Mouse (Mus musculus) embryonic fibroblast, embryonic 13.5 days (primary cell): ENCODE measurements around the gene Eif2ak3. TPM values are rescaled to one million over a fixed set of nuclear protein-coding genes. Genes with fewer than 3 reads are reported as not detected.

Experiments
- H3K27ac ChIP-seq: 2 replicates; pipeline ENCODE4 v1.5.1; 2012; ENCODE audit warnings: low read length, control low read depth, inconsistent platforms; ENCODE audit not compliant: insufficient read depth
- H3K4me1 ChIP-seq: 2 replicates; pipeline ENCODE4 v1.6.1; 2011; ENCODE audit warnings: low read length; ENCODE audit not compliant: control insufficient read depth, insufficient read depth
- H3K4me3 ChIP-seq: 2 replicates; pipeline ENCODE4 v1.5.1; 2011; ENCODE audit warnings: mild to moderate bottlenecking, control low read depth, low read length; ENCODE audit not compliant: insufficient read depth
- CTCF ChIP-seq: IDR thresholded peaks from 2 replicates; pipeline ENCODE4 v1.5.1; 2011; ENCODE audit warnings: mild to moderate bottlenecking, control low read depth, low read length, moderate library complexity, borderline replicate concordance; ENCODE audit not compliant: insufficient read depth
- POLR2A ChIP-seq: IDR thresholded peaks from 2 replicates; pipeline ENCODE4 v1.6.1; 2011; ENCODE audit warnings: low read depth, mild to moderate bottlenecking, control low read depth, low read length, moderate library complexity
- polyA plus RNA-seq: library from polyadenylated mRNA; stranded (reverse); fragments of >200 nt; gene quantifications from 2 replicates; pipeline ENCODE4 v1.2.4, GENCODE M21; 2011; ENCODE audit warnings: low read depth; ENCODE audit not compliant: missing spikeins, insufficient read length

Gene Eif2ak3
- polyA plus RNA-seq, 1 experiment: 23.8 TPM

- H3K4me1 ChIP-seq: 0 out of 2 replicates have a peak, but pooled peaks cover 3% of the 10 kb centered on the region
- H3K27ac ChIP-seq: no peak overlapping the region
- no peak for TF ChIP-seq POLR2A
- TF ChIP-seq CTCF: no peak
- no peak overlapping the region for H3K4me3 ChIP-seq
These were observed 11.4 kb downstream of the Eif2ak3 start for GRCm38 (mm10) chr6:70855529-70856309.

GRCm38 (mm10) chr6:70862726-70863125 lies 18.4 kb downstream of the Eif2ak3 start:
- Histone ChIP-seq H3K4me1 (no peaks in the 10 kb centered on the region), H3K27ac (no peak overlapping the region), H3K4me3 (no peak overlapping the region)
- no peak for TF ChIP-seq CTCF

GRCm38 (mm10) chr6:70864285-70864684 lies 20.0 kb downstream of the Eif2ak3 start:
- Histone ChIP-seq H3K4me1 (no peaks in the 10 kb centered on the region), H3K27ac (no peak overlapping the region), H3K4me3 (no peak overlapping the region)
- TF ChIP-seq POLR2A (no peak), CTCF (no peak)

GRCm38 (mm10) chr6:70866761-70867160 lies 22.4 kb downstream of the Eif2ak3 start:
- TF ChIP-seq POLR2A (no peak), CTCF (no peak)
- Histone ChIP-seq H3K4me3 (no peak overlapping the region), H3K4me1 (peaks cover 5% of the 10 kb centered on the region), H3K27ac (no peak overlapping the region)

- peaks cover 6% of the 10 kb centered on the region for H3K4me1 ChIP-seq
- H3K4me3 ChIP-seq: no peak overlapping the region
- no peak overlapping the region for H3K27ac ChIP-seq
- no peak for TF ChIP-seq CTCF
- no peak for TF ChIP-seq POLR2A
These were observed 23.0 kb downstream of the Eif2ak3 start for GRCm38 (mm10) chr6:70867297-70867696.

GRCm38 (mm10) chr6:70871511-70871980 lies 27.2 kb downstream of the Eif2ak3 start:
- Histone ChIP-seq H3K4me1 (peaks cover 8% of the 10 kb centered on the region), H3K4me3 (no peak overlapping the region), H3K27ac (no peak overlapping the region)
- no peak for TF ChIP-seq POLR2A
- no peak for TF ChIP-seq CTCF

GRCm38 (mm10) chr6:70872128-70872527 lies 27.8 kb downstream of the Eif2ak3 start:
- H3K4me3 ChIP-seq: no peak overlapping the region
- no peak for TF ChIP-seq POLR2A
- no peak for TF ChIP-seq CTCF
- no peak overlapping the region for H3K27ac ChIP-seq
- H3K4me1 ChIP-seq: peaks cover 8% of the 10 kb centered on the region

GRCm38 (mm10) chr6:70872570-70872969 lies 28.3 kb downstream of the Eif2ak3 start:
- no peak overlapping the region for H3K27ac ChIP-seq

GRCm38 (mm10) chr6:70874035-70874775 lies 29.9 kb downstream of the Eif2ak3 start:
- TF ChIP-seq CTCF (0 out of 2 replicates have a peak, but pooled peaks have one; percentile 3), POLR2A (no peak)
- Histone ChIP-seq H3K4me1 (peaks cover 8% of the 10 kb centered on the region), H3K27ac (no peak overlapping the region), H3K4me3 (no peak overlapping the region)

More at GRCm38 (mm10) chr6:70872570-70872969, 28.3 kb downstream of the Eif2ak3 start:
- peaks cover 8% of the 10 kb centered on the region for H3K4me1 ChIP-seq
- H3K4me3 ChIP-seq: no peak overlapping the region
- TF ChIP-seq POLR2A (no peak), CTCF (no peak)

- TF ChIP-seq POLR2A (no peak), CTCF (no peak)
- Histone ChIP-seq H3K27ac (no peak overlapping the region), H3K4me3 (no peak overlapping the region)
These were observed 30.7 kb downstream of the Eif2ak3 start for GRCm38 (mm10) chr6:70875017-70875416.

More at GRCm38 (mm10) chr6:70875017-70875416, 30.7 kb downstream of the Eif2ak3 start:
- peaks cover 10% of the 10 kb centered on the region for H3K4me1 ChIP-seq
